Mouse (Mus musculus): Measurements from ENCODE around the gene Inip. TPM values are rescaled to one million over a fixed set of nuclear protein-coding genes. Genes with fewer than 3 reads are reported as not detected.

The Inip gene
- total and polyA plus RNA-seq, 2 experiments, result 2.3 to 3.4 TPM

DNA sequence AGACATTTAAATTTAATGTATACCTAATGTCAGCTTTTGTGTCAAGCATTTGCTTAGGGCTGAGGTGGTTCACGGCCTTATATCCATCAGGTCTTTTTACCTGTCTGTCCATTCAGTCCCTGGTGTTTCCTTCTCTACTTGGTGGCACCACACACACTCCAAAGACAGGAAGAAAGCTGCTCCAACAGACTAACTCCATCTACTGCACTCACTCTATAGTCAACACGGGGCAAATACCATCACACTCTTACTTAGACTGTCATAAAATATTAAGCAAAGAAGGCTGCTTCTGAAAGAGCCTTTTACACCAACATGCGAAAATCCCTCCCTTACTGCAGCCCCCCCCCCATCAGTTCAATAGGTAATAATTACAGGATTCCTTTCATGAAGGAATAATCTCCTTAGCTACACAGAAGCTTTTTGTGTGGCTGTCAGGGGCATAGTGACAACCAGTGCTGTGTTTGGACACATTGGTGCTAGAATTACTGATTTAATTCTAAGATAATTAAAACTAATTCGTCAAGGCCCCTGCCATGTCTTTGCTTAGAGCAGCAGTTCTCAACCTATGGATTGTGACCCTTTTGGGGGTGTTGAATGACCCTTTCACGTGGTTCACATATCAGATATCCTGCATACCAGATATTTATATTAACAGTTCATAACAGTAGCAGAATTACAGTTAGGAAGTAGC lies 74.1 kb downstream of the Inip start:
- Histone ChIP-seq H3K27me3 (ENCODE audit: control insufficient read depth, insufficient read depth, low read length) (no peaks in the 10 kb centered on the region), H3K36me3 (ENCODE audit: control insufficient read depth, insufficient read depth, low read length) (no peaks in the 10 kb centered on the region), H3K27ac (replicated peaks; ENCODE audit: insufficient read depth, low read depth, low read length) (no peak overlapping the region), H3K79me2 (ENCODE audit: control insufficient read depth, insufficient read depth, low read length) (no peaks in the 10 kb centered on the region), H3K4me1 (ENCODE audit: control insufficient read depth, insufficient read depth, low read length) (no peaks in the 10 kb centered on the region), H3K9ac (ENCODE audit: low read depth, low read length) (no peak overlapping the region), H3K4me3 (ENCODE audit: insufficient read depth, low read depth, low read length) (no peak overlapping the region)
- TF ChIP-seq CTCF (IDR thresholded peaks at IDR 0.05; ENCODE audit: low read depth, low read length) (no peak), POLR2A (IDR thresholded peaks at IDR 0.05; ENCODE audit: extremely low read depth, insufficient read depth, low read length) (no peak)
- DNase-seq (ENCODE audit: extremely low read depth, low read depth, low spot score), result no peak
- 86% methylated on average over 5 of the region's 5 CpGs for WGBS

DNA sequence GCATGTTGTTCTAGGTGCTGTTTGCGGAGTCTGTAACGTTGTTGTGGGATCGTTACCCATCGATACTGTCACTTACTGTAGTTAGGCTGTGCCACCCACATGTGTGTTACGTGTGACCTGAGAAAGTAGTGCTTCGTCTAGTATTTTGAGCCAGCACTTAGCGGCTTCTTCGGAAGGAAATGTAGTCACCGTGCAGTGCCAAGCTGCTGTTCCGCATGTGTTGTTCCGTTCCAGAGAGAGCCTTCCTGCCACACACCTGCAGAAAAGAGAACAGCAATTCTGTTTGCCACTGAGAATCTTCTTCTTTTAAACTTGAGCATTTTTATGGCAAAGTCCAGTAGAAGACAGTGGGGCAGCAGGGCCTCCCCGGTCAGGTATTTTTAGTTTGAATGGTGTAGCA lies 74.9 kb downstream of the Inip start:
- TF ChIP-seq POLR2A (IDR thresholded peaks at IDR 0.05; ENCODE audit: extremely low read depth, insufficient read depth, low read length) (no peak), CTCF (IDR thresholded peaks at IDR 0.05; ENCODE audit: low read depth, low read length) (no peak)
- WGBS, result 92% methylated on average over 12 of the region's 12 CpGs

DNA sequence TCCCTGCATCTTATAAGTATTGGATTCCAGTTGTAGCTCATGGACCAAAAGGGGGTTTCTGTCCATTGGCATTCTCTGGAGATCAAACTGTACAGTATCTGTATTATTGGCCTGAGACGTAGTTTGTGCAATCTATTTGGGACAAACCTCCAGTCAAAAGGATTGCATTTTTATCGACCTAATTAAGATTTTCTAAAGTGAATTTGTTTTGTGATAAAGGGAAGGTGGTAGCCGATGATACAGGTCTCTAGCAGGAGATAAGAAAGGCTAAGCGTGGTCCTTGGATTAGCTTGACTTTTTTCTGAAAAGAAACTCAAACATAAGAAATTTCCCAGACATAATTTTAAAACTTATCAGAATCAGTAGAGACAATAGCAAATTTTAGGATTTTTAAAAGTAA lies 75.8 kb downstream of the Inip start:
- no peak overlapping the region for H3K4me3 ChIP-seq (ENCODE audit: insufficient read depth, low read depth, low read length)
- no peaks in the 10 kb centered on the region for H3K27me3 ChIP-seq (ENCODE audit: control insufficient read depth, insufficient read depth, low read length)
- H3K79me2 ChIP-seq (ENCODE audit: control insufficient read depth, insufficient read depth, low read length), result no peaks in the 10 kb centered on the region
- no peaks in the 10 kb centered on the region for H3K36me3 ChIP-seq (ENCODE audit: control insufficient read depth, insufficient read depth, low read length)
- TF ChIP-seq POLR2A (IDR thresholded peaks at IDR 0.05; ENCODE audit: extremely low read depth, insufficient read depth, low read length), result no peak
- no peak for TF ChIP-seq CTCF (IDR thresholded peaks at IDR 0.05; ENCODE audit: low read depth, low read length)
- no peak for DNase-seq (ENCODE audit: extremely low read depth, low read depth, low spot score)
- no peak overlapping the region for H3K27ac ChIP-seq (replicated peaks; ENCODE audit: insufficient read depth, low read depth, low read length)
- 58% methylated on average over 4 of the region's 4 CpGs for WGBS
- no peak overlapping the region for H3K9ac ChIP-seq (ENCODE audit: low read depth, low read length)
- no peaks in the 10 kb centered on the region for H3K4me1 ChIP-seq (ENCODE audit: control insufficient read depth, insufficient read depth, low read length)

More for the DNA sequence above, 74.9 kb downstream of the Inip start:
- H3K79me2 ChIP-seq (ENCODE audit: control insufficient read depth, insufficient read depth, low read length), result no peaks in the 10 kb centered on the region
- no peak overlapping the region for H3K27ac ChIP-seq (replicated peaks; ENCODE audit: insufficient read depth, low read depth, low read length)
- no peaks in the 10 kb centered on the region for H3K27me3 ChIP-seq (ENCODE audit: control insufficient read depth, insufficient read depth, low read length)
- DNase-seq (ENCODE audit: extremely low read depth, low read depth, low spot score), result no peak
- no peak overlapping the region for H3K9ac ChIP-seq (ENCODE audit: low read depth, low read length)
- H3K4me1 ChIP-seq (ENCODE audit: control insufficient read depth, insufficient read depth, low read length), result no peaks in the 10 kb centered on the region
- no peak overlapping the region for H3K4me3 ChIP-seq (ENCODE audit: insufficient read depth, low read depth, low read length)
- no peaks in the 10 kb centered on the region for H3K36me3 ChIP-seq (ENCODE audit: control insufficient read depth, insufficient read depth, low read length)

DNA sequence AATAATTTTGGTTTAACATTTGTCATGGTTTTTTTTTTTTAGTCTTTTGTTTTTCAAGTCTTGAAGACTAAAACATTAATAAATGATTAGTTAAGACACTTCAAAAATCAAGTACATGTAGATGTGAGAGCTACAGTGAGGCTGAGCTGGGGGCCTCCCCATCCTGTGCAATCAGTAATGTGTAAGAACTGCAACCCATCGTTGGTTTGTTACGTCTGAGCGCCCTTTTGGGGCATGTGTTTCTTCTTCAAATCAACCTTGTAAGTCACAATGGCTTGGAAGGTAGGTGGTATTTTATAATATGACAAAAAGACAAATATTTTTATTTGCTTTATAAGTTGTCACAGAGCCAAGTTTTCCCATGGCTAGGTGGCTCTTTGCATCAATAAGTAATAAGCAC lies 79.6 kb downstream of the Inip start:
- H3K27me3 ChIP-seq (ENCODE audit: control insufficient read depth, insufficient read depth, low read length), result no peaks in the 10 kb centered on the region
- no peaks in the 10 kb centered on the region for H3K79me2 ChIP-seq (ENCODE audit: control insufficient read depth, insufficient read depth, low read length)
- H3K27ac ChIP-seq (replicated peaks; ENCODE audit: insufficient read depth, low read depth, low read length), result no peak overlapping the region
- 94% methylated on average over 3 of the region's 3 CpGs for WGBS
- H3K4me1 ChIP-seq (ENCODE audit: control insufficient read depth, insufficient read depth, low read length), result peaks cover 2% of the 10 kb centered on the region
- TF ChIP-seq POLR2A (IDR thresholded peaks at IDR 0.05; ENCODE audit: extremely low read depth, insufficient read depth, low read length) (no peak), CTCF (IDR thresholded peaks at IDR 0.05; ENCODE audit: low read depth, low read length) (no peak)
- DNase-seq (ENCODE audit: extremely low read depth, low read depth, low spot score), result no peak
- no peak overlapping the region for H3K9ac ChIP-seq (ENCODE audit: low read depth, low read length)
- H3K4me3 ChIP-seq (ENCODE audit: insufficient read depth, low read depth, low read length), result no peak overlapping the region
- H3K36me3 ChIP-seq (ENCODE audit: control insufficient read depth, insufficient read depth, low read length), result no peaks in the 10 kb centered on the region

Other genes starting within 250 kb of the Inip start
- gene Hsdl2, start 220.0 kb downstream of the Inip start, total RNA-seq (2014; rRNA removed), result 60.8 and 68.9 TPM in 2 replicates
- gene Hsdl2, start 220.0 kb downstream of the Inip start, polyA plus RNA-seq (2012; rRNA removed), result 25.8 and 31.7 TPM in 2 replicates
- gene E130308A19Rik, start 175.4 kb downstream of the Inip start, total RNA-seq (2014; rRNA removed), result 1.5 and 3.7 TPM in 2 replicates
- gene E130308A19Rik, start 175.4 kb downstream of the Inip start, polyA plus RNA-seq (2012; rRNA removed), result 2.3 and 2.6 TPM in 2 replicates
- gene Snx30, start 4.3 kb upstream of the Inip start, total RNA-seq (2014; rRNA removed), result 4.1 and 5.9 TPM in 2 replicates
- gene Snx30, start 4.3 kb upstream of the Inip start, polyA plus RNA-seq (2012; rRNA removed), result 1.4 and 1.6 TPM in 2 replicates
- gene Slc46a2, start 113.5 kb upstream of the Inip start, total RNA-seq (2014; rRNA removed), result not detected in 2 replicates
- gene Slc46a2, start 113.5 kb upstream of the Inip start, polyA plus RNA-seq (2012; rRNA removed), result not detected in 2 replicates
- not detected in 2 replicates for gene Mup4, start 159.1 kb upstream of the Inip start, total RNA-seq (2014; rRNA removed)
- gene Mup4, start 159.1 kb upstream of the Inip start, polyA plus RNA-seq (2012; rRNA removed), result not detected in 2 replicates
- gene Mup6, start 162.7 kb upstream of the Inip start, total RNA-seq (2014; rRNA removed), result 0.18 TPM in 1 of 2 replicates, not detected in the other
- gene Mup6, start 162.7 kb upstream of the Inip start, polyA plus RNA-seq (2012; rRNA removed), result not detected in 2 replicates